Mouse (Mus musculus): ENCODE measurements around the gene Ksr1. TPM values are rescaled to one million over a fixed set of nuclear protein-coding genes. Genes with fewer than 3 reads are reported as not detected.
"Not testable (repeated sequence)": the region's sequence is repeated elsewhere in the genome, so short reads cannot be mapped to it uniquely, and the experiment has no call there.

Gene Ksr1
- polyA plus RNA-seq, 1 experiment from 2014 or later, result 3.3 TPM

- Histone ChIP-seq H3K27ac (ENCODE audit: low read length) (no peak overlapping the region), H3K4me3 (ENCODE audit: low read length) (no peak overlapping the region), H3K36me3 (ENCODE audit: control insufficient read depth, insufficient read depth) (no peaks in the 10 kb centered on the region), H3K4me2 (ENCODE audit: low read depth, low read length) (no peak overlapping the region), H3K9me3 (replicated peaks; ENCODE audit: control insufficient read depth, low read length) (no peaks in the 10 kb centered on the region), H3K9ac (ENCODE audit: low read length) (no peak overlapping the region), H3K4me1 (ENCODE audit: control insufficient read depth, insufficient read depth, low read length) (peaks cover 4% of the 10 kb centered on the region), H3K27me3 (ENCODE audit: control insufficient read depth, insufficient read depth, low read length) (no peaks in the 10 kb centered on the region)
- WGBS, result 67% methylated on average over 6 of the region's 6 CpGs
- ATAC-seq (replicated peaks; ENCODE audit: extremely low read depth, insufficient read depth, low FRiP score), result no peak
These were observed 138.0 kb downstream of the Ksr1 start for GRCm38 (mm10) chr11:79008007-79008775.

GRCm38 (mm10) chr11:79007356-79007755 is 138.9 kb downstream of the Ksr1 start:
- H3K4me1 ChIP-seq (ENCODE audit: control insufficient read depth, insufficient read depth, low read length); H3K9ac ChIP-seq (ENCODE audit: low read length); H3K4me3 ChIP-seq (ENCODE audit: low read length); H3K9me3 ChIP-seq (replicated peaks; ENCODE audit: control insufficient read depth, low read length); H3K4me2 ChIP-seq (ENCODE audit: low read depth, low read length); ATAC-seq (replicated peaks; ENCODE audit: extremely low read depth, insufficient read depth, low FRiP score); H3K27me3 ChIP-seq (ENCODE audit: control insufficient read depth, insufficient read depth, low read length); H3K27ac ChIP-seq (ENCODE audit: low read length); H3K36me3 ChIP-seq (ENCODE audit: control insufficient read depth, insufficient read depth): not testable (repeated sequence)
- 82% methylated on average over 3 of the region's 3 CpGs for WGBS

- H3K27ac ChIP-seq (ENCODE audit: low read length), result no peak overlapping the region; the same call in 1 of the 2 replicates
- H3K4me3 ChIP-seq (ENCODE audit: low read length), result no peak overlapping the region
- no peak overlapping the region for H3K4me2 ChIP-seq (ENCODE audit: low read depth, low read length)
- peaks cover 8% of the 10 kb centered on the region for H3K4me1 ChIP-seq (ENCODE audit: control insufficient read depth, insufficient read depth, low read length)
- no peak for ATAC-seq (replicated peaks; ENCODE audit: extremely low read depth, insufficient read depth, low FRiP score)
- no peaks in the 10 kb centered on the region for H3K9me3 ChIP-seq (replicated peaks; ENCODE audit: control insufficient read depth, low read length)
- no peaks in the 10 kb centered on the region for H3K36me3 ChIP-seq (ENCODE audit: control insufficient read depth, insufficient read depth)
- no peaks in the 10 kb centered on the region for H3K27me3 ChIP-seq (ENCODE audit: control insufficient read depth, insufficient read depth, low read length)
- 60% methylated on average over 5 of the region's 5 CpGs for WGBS
- no peak overlapping the region for H3K9ac ChIP-seq (ENCODE audit: low read length)
These were observed 139.8 kb downstream of the Ksr1 start for GRCm38 (mm10) chr11:79006417-79006816.

GRCm38 (mm10) chr11:79005578-79006394 is 140.4 kb downstream of the Ksr1 start:
- no peak overlapping the region for H3K9ac ChIP-seq (ENCODE audit: low read length)
- no peak overlapping the region for H3K4me2 ChIP-seq (ENCODE audit: low read depth, low read length)
- H3K4me1 ChIP-seq (ENCODE audit: control insufficient read depth, insufficient read depth, low read length), result peaks cover 8% of the 10 kb centered on the region
- no peaks in the 10 kb centered on the region for H3K9me3 ChIP-seq (replicated peaks; ENCODE audit: control insufficient read depth, low read length)
- no peak overlapping the region for H3K27ac ChIP-seq (ENCODE audit: low read length)
- no peak for ATAC-seq (replicated peaks; ENCODE audit: extremely low read depth, insufficient read depth, low FRiP score)
- no peaks in the 10 kb centered on the region for H3K27me3 ChIP-seq (ENCODE audit: control insufficient read depth, insufficient read depth, low read length)
- H3K36me3 ChIP-seq (ENCODE audit: control insufficient read depth, insufficient read depth), result no peaks in the 10 kb centered on the region
- WGBS, result 70% methylated on average over 14 of the region's 14 CpGs
- no peak overlapping the region for H3K4me3 ChIP-seq (ENCODE audit: low read length)

- no peaks in the 10 kb centered on the region for H3K36me3 ChIP-seq (ENCODE audit: control insufficient read depth, insufficient read depth)
- H3K4me1 ChIP-seq (ENCODE audit: control insufficient read depth, insufficient read depth, low read length), result peaks cover 8% of the 10 kb centered on the region
- WGBS, result 74% methylated on average over 10 of the region's 10 CpGs
- peak overlapping the region; percentile 87 for H3K27ac ChIP-seq (ENCODE audit: low read length)
- no peak overlapping the region for H3K4me2 ChIP-seq (ENCODE audit: low read depth, low read length)
- no peaks in the 10 kb centered on the region for H3K9me3 ChIP-seq (replicated peaks; ENCODE audit: control insufficient read depth, low read length)
- ATAC-seq (replicated peaks; ENCODE audit: extremely low read depth, insufficient read depth, low FRiP score), result no peak
- H3K27me3 ChIP-seq (ENCODE audit: control insufficient read depth, insufficient read depth, low read length), result no peaks in the 10 kb centered on the region
- no peak overlapping the region for H3K4me3 ChIP-seq (ENCODE audit: low read length)
- no peak overlapping the region for H3K9ac ChIP-seq (ENCODE audit: low read length)
These were observed 142.2 kb downstream of the Ksr1 start for GRCm38 (mm10) chr11:79003769-79004638.

GRCm38 (mm10) chr11:79003053-79003768 is 143.0 kb downstream of the Ksr1 start:
- Histone ChIP-seq H3K4me3 (ENCODE audit: low read length) (no peak overlapping the region), H3K4me2 (ENCODE audit: low read depth, low read length) (no peak overlapping the region), H3K36me3 (ENCODE audit: control insufficient read depth, insufficient read depth) (no peaks in the 10 kb centered on the region), H3K27me3 (ENCODE audit: control insufficient read depth, insufficient read depth, low read length) (no peaks in the 10 kb centered on the region), H3K9me3 (replicated peaks; ENCODE audit: control insufficient read depth, low read length) (no peaks in the 10 kb centered on the region), H3K4me1 (ENCODE audit: control insufficient read depth, insufficient read depth, low read length) (peaks cover 8% of the 10 kb centered on the region), H3K27ac (ENCODE audit: low read length) (peak overlapping the region; percentile 87), H3K9ac (ENCODE audit: low read length) (no peak overlapping the region)
- WGBS, result 56% methylated on average over 11 of the region's 11 CpGs
- peak; percentile 83 for ATAC-seq (replicated peaks; ENCODE audit: extremely low read depth, insufficient read depth, low FRiP score)

GRCm38 (mm10) chr11:79002551-79002951 is 143.7 kb downstream of the Ksr1 start:
- peak; percentile 50; the same call in 1 of the 2 replicates for ATAC-seq (replicated peaks; ENCODE audit: extremely low read depth, insufficient read depth, low FRiP score)
- H3K9me3 ChIP-seq (replicated peaks; ENCODE audit: control insufficient read depth, low read length), result 0 out of 2 replicates have a peak, but pooled peaks cover under 1% of the 10 kb centered on the region
- no peaks in the 10 kb centered on the region for H3K27me3 ChIP-seq (ENCODE audit: control insufficient read depth, insufficient read depth, low read length)
- no peak overlapping the region for H3K4me3 ChIP-seq (ENCODE audit: low read length)
- no peaks in the 10 kb centered on the region for H3K36me3 ChIP-seq (ENCODE audit: control insufficient read depth, insufficient read depth)
- H3K9ac ChIP-seq (ENCODE audit: low read length), result no peak overlapping the region
- no peak overlapping the region for H3K4me2 ChIP-seq (ENCODE audit: low read depth, low read length)
- H3K4me1 ChIP-seq (ENCODE audit: control insufficient read depth, insufficient read depth, low read length), result peaks cover 8% of the 10 kb centered on the region
- 37% methylated on average over 5 of the region's 5 CpGs for WGBS
- H3K27ac ChIP-seq (ENCODE audit: low read length), result peak overlapping the region; percentile 87

- Histone ChIP-seq H3K9ac (ENCODE audit: low read length) (no peak overlapping the region), H3K4me1 (ENCODE audit: control insufficient read depth, insufficient read depth, low read length) (peaks cover 8% of the 10 kb centered on the region), H3K4me2 (ENCODE audit: low read depth, low read length) (no peak overlapping the region), H3K27me3 (ENCODE audit: control insufficient read depth, insufficient read depth, low read length) (no peaks in the 10 kb centered on the region), H3K36me3 (ENCODE audit: control insufficient read depth, insufficient read depth) (no peaks in the 10 kb centered on the region), H3K9me3 (replicated peaks; ENCODE audit: control insufficient read depth, low read length) (0 out of 2 replicates have a peak, but pooled peaks cover 3% of the 10 kb centered on the region), H3K27ac (ENCODE audit: low read length) (peak overlapping the region; percentile 87), H3K4me3 (ENCODE audit: low read length) (no peak overlapping the region)
- WGBS, result 78% methylated on average over 4 of the region's 4 CpGs
- no peak for ATAC-seq (replicated peaks; ENCODE audit: extremely low read depth, insufficient read depth, low FRiP score)
These were observed 144.3 kb downstream of the Ksr1 start for GRCm38 (mm10) chr11:79001871-79002270.

Data from heart, embryonic 16.5 days (tissue).